Mouse (Mus musculus) hindbrain, embryonic 16.5 days (tissue): ENCODE results near the gene Gtf2i. TPM values are rescaled to one million over a fixed set of nuclear protein-coding genes. Genes with fewer than 3 reads are reported as not detected.

Experiments
- ATAC-seq: fragments of 200-750 bp; cut with Nextera tagmentation; 2 replicates; pipeline ENCODE4 v1.8.0; 2017; ENCODE audit warnings: moderate TSS enrichment, moderate library complexity
- H3K27ac ChIP-seq: fragments of 300-500 bp; sonication (generic); 2 replicates; pipeline ENCODE4 v1.5.1; 2014; ENCODE audit warnings: low read depth, mild to moderate bottlenecking, control low read depth, low read length, moderate library complexity
- H3K27me3 ChIP-seq: fragments of 300-500 bp; sonication (generic); replicated peaks from 2 replicates; pipeline ENCODE4 v1.6.1; 2014; ENCODE audit warnings: low read length; ENCODE audit not compliant: control insufficient read depth, insufficient read depth
- H3K36me3 ChIP-seq: fragments of 300-500 bp; sonication (generic); 2 replicates; pipeline ENCODE4 v1.6.1; 2014; ENCODE audit warnings: mild to moderate bottlenecking, low read length, moderate library complexity, mixed read lengths; ENCODE audit not compliant: control insufficient read depth, insufficient read depth
- H3K4me1 ChIP-seq: fragments of 300-500 bp; sonication (generic); 2 replicates; pipeline ENCODE4 v1.6.1; 2014; ENCODE audit warnings: low read depth, low read length; ENCODE audit not compliant: control insufficient read depth, insufficient read depth
- H3K4me2 ChIP-seq: fragments of 300-500 bp; sonication (generic); 2 replicates; pipeline ENCODE4 v1.6.1; 2014; ENCODE audit warnings: mild to moderate bottlenecking, low read length, control low read depth, moderate library complexity
- H3K4me3 ChIP-seq: fragments of 300-500 bp; sonication (generic); 2 replicates; pipeline ENCODE4 v1.5.1; 2014; ENCODE audit warnings: mild to moderate bottlenecking, low read length, control low read depth, moderate library complexity
- H3K9ac ChIP-seq: fragments of 300-500 bp; sonication (generic); 2 replicates; pipeline ENCODE4 v1.6.1; 2014; ENCODE audit warnings: low read depth, mild to moderate bottlenecking, control low read depth, low read length, moderate library complexity
- H3K9me3 ChIP-seq: fragments of 300-500 bp; sonication (generic); 2 replicates; pipeline ENCODE4 v1.6.1; 2014; ENCODE audit warnings: mild to moderate bottlenecking, low read length, moderate library complexity; ENCODE audit not compliant: control insufficient read depth
- WGBS: fragments of 180-500 bp; shearing (Covaris S2); extraction: QIAGEN DNeasy Blood & Tissue Kit; methylation state at CpG from one replicate; pipeline ENCODE4 v1.1.7; 2014; 5-methylcytosine and 5-hydroxymethylcytosine counted together
- polyA plus RNA-seq: library from polyadenylated mRNA; unstranded; fragments of >200 nt; fragmentation: Nextera tagmentation; extraction: Ambion mirVana; gene quantifications from 2 replicates; pipeline ENCODE4 v1.2.1, GENCODE M21; 2015

The Gtf2i gene
- polyA plus RNA-seq, 1 experiment from 2014 or later: 132 TPM

DNA sequence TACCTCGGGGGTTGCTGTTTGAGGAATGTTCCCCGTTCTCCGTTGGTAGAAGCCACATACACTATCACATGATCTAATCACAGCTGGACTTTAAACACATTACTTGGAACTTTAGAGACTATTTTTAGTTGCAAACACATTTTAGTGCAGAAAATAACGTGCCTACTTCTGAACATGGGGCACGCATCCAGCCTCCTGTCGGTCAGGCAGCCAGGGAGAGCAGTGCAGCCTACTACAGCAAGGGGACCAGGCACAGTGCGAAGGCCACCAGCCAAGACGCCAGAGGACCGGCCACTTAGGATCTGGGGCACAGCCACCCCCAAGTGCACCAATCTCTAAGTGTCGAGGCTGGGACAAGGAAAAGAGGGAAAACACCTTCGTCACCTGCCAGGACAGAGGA, 39.5 kb downstream of the Gtf2i start:
- WGBS: 88% methylated on average over 11 of the region's 11 CpGs
- no peaks in the 10 kb centered on the region for H3K4me1 ChIP-seq
- ATAC-seq: no peak
- peaks cover 50% of the 10 kb centered on the region for H3K36me3 ChIP-seq
- no peak overlapping the region for H3K4me2 ChIP-seq
- no peak overlapping the region for H3K4me3 ChIP-seq
- no peaks in the 10 kb centered on the region for H3K27me3 ChIP-seq
- no peak overlapping the region for H3K9ac ChIP-seq
- H3K9me3 ChIP-seq: no peaks in the 10 kb centered on the region
- H3K27ac ChIP-seq: no peak overlapping the region

DNA sequence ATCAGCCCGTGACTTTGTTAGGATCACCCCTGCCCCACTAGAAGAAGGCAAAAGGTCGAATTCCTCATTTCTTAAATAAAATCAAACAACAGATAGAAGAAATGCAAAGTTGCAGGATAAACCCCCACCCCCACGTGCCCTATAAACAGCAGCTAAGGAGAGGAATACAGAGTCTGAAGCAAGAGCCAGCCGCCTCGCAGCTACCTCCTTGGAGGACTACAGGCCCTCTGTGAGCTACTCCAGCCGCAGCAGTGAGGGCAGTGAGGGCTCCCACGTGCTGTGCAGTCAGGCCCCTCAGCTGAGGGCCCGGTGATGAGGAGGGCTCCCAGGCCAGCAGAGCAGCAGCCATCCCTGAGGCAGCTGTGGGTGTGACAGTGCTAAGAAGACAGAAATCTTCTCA, 40.8 kb downstream of the Gtf2i start:
- H3K4me1 ChIP-seq: no peaks in the 10 kb centered on the region
- H3K4me3 ChIP-seq: no peak overlapping the region
- no peaks in the 10 kb centered on the region for H3K9me3 ChIP-seq
- H3K27ac ChIP-seq: no peak overlapping the region
- no peak overlapping the region for H3K4me2 ChIP-seq
- no peak overlapping the region for H3K9ac ChIP-seq
- WGBS: 85% methylated on average over 8 of the region's 8 CpGs
- ATAC-seq: no peak
- H3K27me3 ChIP-seq: no peaks in the 10 kb centered on the region
- H3K36me3 ChIP-seq: peaks cover 38% of the 10 kb centered on the region

DNA sequence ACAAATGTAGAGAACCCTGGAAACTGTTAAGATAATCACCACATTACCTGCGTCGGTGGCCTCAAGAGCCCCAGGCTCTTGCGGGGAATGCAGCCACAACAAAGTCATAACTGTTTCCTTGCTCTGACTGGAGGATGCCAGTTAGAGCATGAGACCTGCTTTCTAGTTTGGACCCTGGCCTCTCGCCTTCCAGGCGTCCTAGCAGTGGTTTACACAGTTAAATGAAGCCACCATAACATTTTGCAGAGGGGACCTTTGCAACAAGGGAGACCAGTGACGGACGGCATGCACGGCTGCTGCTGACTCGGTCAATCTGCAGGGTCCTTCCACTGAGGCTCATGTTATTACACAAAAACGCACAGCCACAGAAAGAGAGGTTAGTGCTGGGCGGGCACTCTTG, 41.8 kb downstream of the Gtf2i start:
- Histone ChIP-seq H3K36me3 (peaks cover 39% of the 10 kb centered on the region), H3K4me1 (no peaks in the 10 kb centered on the region), H3K4me2 (no peak overlapping the region), H3K9ac (no peak overlapping the region), H3K9me3 (no peaks in the 10 kb centered on the region), H3K27ac (no peak overlapping the region), H3K27me3 (no peaks in the 10 kb centered on the region), H3K4me3 (no peak overlapping the region)
- no peak for ATAC-seq
- 85% methylated on average over 11 of the region's 11 CpGs for WGBS

DNA sequence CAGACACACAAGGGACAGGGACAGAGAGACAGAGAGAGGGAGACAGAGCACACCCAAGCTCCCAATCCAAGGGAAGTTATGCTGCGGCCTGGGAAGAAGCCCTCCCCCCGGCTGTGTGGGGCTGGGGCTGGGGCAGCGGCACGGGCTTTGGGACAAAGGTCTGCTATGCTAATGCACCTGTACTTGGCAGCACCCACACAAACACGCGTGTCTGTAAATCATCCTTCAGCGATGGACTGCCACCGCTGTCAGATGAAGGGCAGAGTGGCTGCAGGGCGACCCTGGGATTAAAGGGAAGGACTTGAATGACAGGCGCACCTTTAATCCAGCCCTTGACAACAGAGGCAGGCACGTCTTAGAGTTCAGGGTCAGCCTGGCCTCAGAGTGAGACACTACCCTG, 43.1 kb downstream of the Gtf2i start:
- no peaks in the 10 kb centered on the region for H3K4me1 ChIP-seq
- H3K27ac ChIP-seq: no peak overlapping the region
- peaks cover 43% of the 10 kb centered on the region for H3K36me3 ChIP-seq
- no peaks in the 10 kb centered on the region for H3K9me3 ChIP-seq
- 84% methylated on average over 11 of the region's 11 CpGs for WGBS
- H3K4me2 ChIP-seq: no peak overlapping the region
- no peak overlapping the region for H3K4me3 ChIP-seq
- no peak for ATAC-seq
- no peak overlapping the region for H3K9ac ChIP-seq
- H3K27me3 ChIP-seq: no peaks in the 10 kb centered on the region

DNA sequence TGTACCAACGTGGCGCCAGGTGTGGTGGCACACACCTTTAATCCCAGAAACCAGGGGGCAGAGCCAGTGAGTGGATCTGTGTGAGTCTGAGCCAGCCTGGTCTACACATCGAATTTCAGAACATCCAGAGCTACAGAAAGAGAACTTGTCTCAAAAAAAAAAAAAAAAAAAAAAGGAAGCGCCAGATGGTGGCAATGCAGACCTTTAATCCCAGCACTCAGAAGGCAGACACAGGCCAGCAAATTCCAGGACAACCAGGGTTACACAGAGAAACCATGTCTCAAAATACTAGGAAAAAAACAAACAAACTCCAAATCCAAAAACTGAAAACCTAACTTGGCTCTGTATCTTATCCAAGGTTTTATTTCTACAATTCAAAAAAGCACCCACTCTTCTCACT, 44.0 kb downstream of the Gtf2i start:
- Histone ChIP-seq H3K9ac (no peak overlapping the region), H3K4me3 (no peak overlapping the region), H3K9me3 (no peaks in the 10 kb centered on the region), H3K27ac (no peak overlapping the region), H3K36me3 (peaks cover 46% of the 10 kb centered on the region), H3K27me3 (no peaks in the 10 kb centered on the region), H3K4me1 (no peaks in the 10 kb centered on the region), H3K4me2 (no peak overlapping the region)
- no peak for ATAC-seq
- 84% methylated on average over 4 of the region's 4 CpGs for WGBS

DNA sequence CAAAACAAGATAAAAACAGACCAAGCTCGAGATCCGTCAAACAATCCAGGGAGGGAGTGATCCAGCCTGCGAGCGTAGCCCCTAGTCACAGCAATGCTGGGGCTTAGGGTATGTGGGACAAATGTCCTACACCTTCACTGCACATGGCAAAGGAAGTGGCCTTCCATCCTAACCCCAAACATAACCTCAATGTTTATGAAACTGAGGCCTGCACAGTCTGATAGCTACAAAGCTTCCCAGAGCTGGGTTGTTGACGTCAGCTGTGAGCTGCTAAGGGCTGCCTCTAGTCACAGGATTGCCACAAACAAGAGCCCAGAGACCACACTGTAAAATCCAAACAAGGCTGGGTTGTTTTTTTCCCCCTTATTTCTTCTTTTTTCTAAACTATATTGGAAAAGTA, 44.8 kb downstream of the Gtf2i start:
- H3K4me2 ChIP-seq: no peak overlapping the region
- H3K36me3 ChIP-seq: peaks cover 47% of the 10 kb centered on the region
- 89% methylated on average over 5 of the region's 5 CpGs for WGBS
- H3K27me3 ChIP-seq: no peaks in the 10 kb centered on the region
- no peak for ATAC-seq
- H3K9me3 ChIP-seq: no peaks in the 10 kb centered on the region
- no peak overlapping the region for H3K9ac ChIP-seq
- no peak overlapping the region for H3K4me3 ChIP-seq
- H3K27ac ChIP-seq: no peak overlapping the region
- no peaks in the 10 kb centered on the region for H3K4me1 ChIP-seq

DNA sequence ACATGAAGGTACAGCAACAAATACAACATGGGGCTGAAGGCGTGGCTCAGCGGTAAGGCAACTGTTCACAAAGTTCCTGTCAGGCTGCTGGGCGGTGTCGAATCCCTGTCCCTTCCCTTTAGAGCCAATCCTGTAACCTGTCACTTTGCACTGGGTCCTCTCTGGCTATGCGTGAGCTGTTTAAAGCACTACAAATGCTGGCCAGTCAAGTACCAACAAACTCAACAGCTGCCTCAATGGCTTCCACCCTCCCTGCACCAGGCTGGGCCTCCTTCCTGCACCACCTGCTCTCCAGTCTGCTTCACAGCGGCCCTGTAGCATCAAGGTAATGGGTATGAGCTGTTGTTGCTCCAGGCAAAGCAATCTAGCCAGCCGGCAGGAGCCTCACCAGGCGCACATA, 45.8 kb downstream of the Gtf2i start:
- peaks cover 50% of the 10 kb centered on the region for H3K36me3 ChIP-seq
- no peak overlapping the region for H3K4me2 ChIP-seq
- H3K9me3 ChIP-seq: no peaks in the 10 kb centered on the region
- 91% methylated on average over 8 of the region's 8 CpGs for WGBS
- no peak overlapping the region for H3K27ac ChIP-seq
- no peak for ATAC-seq
- H3K4me3 ChIP-seq: no peak overlapping the region
- H3K27me3 ChIP-seq: no peaks in the 10 kb centered on the region
- H3K4me1 ChIP-seq: no peaks in the 10 kb centered on the region
- no peak overlapping the region for H3K9ac ChIP-seq

DNA sequence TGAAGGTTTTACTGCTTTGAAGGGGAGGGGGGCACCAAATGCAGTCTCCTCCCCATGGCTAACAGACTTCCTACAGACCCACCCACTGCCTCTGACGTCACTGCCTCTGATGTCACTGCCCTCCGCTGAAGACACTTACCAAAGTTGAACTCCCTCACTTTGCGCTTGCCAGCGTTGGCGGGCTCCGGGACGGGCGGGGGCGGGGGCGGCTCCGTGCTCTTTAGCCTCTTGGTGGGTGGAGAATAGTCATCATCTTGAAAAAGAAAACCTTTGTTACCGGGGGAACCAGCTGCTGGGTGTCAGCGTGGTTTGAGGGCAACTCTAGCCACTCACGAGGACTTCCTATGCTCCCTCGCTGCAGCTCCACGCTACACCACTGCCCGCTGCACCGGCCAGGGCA, 48.2 kb downstream of the Gtf2i start:
- Histone ChIP-seq H3K4me3 (no peak overlapping the region), H3K27me3 (no peaks in the 10 kb centered on the region), H3K36me3 (peaks cover 53% of the 10 kb centered on the region), H3K4me1 (no peaks in the 10 kb centered on the region), H3K27ac (no peak overlapping the region), H3K9ac (no peak overlapping the region), H3K9me3 (no peaks in the 10 kb centered on the region), H3K4me2 (no peak overlapping the region)
- no peak for ATAC-seq
- WGBS: 81% methylated on average over 18 of the region's 18 CpGs

DNA sequence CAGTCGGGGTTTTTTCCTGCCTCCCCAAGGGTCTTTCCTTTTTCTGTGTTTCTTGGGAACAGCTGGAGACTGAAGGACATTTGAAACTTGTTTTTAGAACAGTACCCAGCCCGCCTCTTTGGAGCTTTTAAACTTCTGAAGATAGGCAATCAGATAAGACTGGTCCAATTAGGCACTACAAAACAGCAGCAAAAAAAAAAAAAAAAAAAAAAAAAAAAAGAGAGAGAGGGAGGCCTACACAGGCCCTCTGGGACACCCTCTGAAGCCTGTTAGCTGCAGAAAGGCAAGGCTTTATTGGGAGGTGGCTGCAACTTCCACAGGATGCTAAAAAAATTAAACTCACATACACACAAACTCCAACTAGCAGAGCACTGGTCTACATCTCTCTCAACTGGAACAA, 48.7 kb downstream of the Gtf2i start:
- Histone ChIP-seq H3K9ac (no peak overlapping the region), H3K36me3 (peaks cover 58% of the 10 kb centered on the region), H3K4me2 (no peak overlapping the region), H3K4me1 (no peaks in the 10 kb centered on the region), H3K27me3 (no peaks in the 10 kb centered on the region), H3K9me3 (no peaks in the 10 kb centered on the region), H3K27ac (no peak overlapping the region), H3K4me3 (no peak overlapping the region)
- no peak for ATAC-seq
- 94% methylated on average over 2 of the region's 2 CpGs for WGBS

DNA sequence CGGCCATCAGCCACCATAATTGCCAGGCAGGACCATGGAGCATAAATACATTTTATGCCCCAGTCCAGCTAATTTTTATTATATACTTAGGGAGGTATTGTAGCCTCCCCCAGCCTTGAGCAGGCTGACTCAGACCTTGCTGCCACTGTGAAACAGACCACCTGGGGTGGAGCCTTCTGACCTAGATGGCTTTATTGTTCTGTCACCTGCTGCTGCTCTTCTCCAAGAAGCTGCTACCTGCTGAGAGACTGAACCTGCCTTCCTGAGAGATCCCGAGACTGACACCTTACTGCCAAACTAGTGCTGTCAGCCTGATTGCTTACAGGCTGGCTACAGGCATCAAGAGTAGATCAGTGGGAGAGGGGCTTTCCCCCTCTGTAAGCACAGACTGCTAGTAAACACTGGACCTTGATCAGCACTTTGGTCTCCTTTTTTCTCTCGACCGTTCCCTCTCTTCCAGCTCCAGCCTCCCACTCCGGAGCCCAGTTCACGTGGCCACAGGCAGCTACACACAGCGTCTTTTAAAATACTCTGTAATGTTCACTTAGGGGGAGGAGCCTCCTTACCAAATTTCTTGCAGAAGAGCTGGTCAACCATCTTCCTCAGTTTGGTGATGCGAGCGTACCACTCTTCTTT, 54.4 kb downstream of the Gtf2i start:
- no peaks in the 10 kb centered on the region for H3K9me3 ChIP-seq
- H3K27me3 ChIP-seq: no peaks in the 10 kb centered on the region
- no peak for ATAC-seq
- H3K9ac ChIP-seq: no peak overlapping the region
- H3K27ac ChIP-seq: no peak overlapping the region
- peaks cover 72% of the 10 kb centered on the region for H3K36me3 ChIP-seq
- WGBS: 89% methylated on average over 9 of the region's 9 CpGs
- no peaks in the 10 kb centered on the region for H3K4me1 ChIP-seq
- H3K4me3 ChIP-seq: no peak overlapping the region
- H3K4me2 ChIP-seq: no peak overlapping the region
